Mouse (Mus musculus): ENCODE measurements at regions not wholly inside any gene's neighbourhood (a gene's known extent, or its start where the extent isn't known, plus 50 kb on each side); places are given as distances from the start of the nearest gene placed in this dataset.
A peak's percentile ranks its signal among the peaks of the same experiment; 100 is the strongest.
"Not testable (repeated sequence)": the region's sequence is repeated elsewhere in the genome, so short reads cannot be mapped to it uniquely, and the experiment has no call there.

- no peak for DNase-seq (ENCODE audit: low read depth, low spot score)
Measured at GRCm38 (mm10) chr19:54099292-54099691, 55.3 kb downstream of the Adra2a start.

- no peak for DNase-seq (ENCODE audit: low read depth, low spot score)
Measured at GRCm38 (mm10) chr19:54099769-54100168, 55.8 kb downstream of the Adra2a start.

- DNase-seq (ENCODE audit: low read depth, low spot score): no peak
Measured at GRCm38 (mm10) chr19:54106571-54106970, 62.6 kb downstream of the Adra2a start.

DNA sequence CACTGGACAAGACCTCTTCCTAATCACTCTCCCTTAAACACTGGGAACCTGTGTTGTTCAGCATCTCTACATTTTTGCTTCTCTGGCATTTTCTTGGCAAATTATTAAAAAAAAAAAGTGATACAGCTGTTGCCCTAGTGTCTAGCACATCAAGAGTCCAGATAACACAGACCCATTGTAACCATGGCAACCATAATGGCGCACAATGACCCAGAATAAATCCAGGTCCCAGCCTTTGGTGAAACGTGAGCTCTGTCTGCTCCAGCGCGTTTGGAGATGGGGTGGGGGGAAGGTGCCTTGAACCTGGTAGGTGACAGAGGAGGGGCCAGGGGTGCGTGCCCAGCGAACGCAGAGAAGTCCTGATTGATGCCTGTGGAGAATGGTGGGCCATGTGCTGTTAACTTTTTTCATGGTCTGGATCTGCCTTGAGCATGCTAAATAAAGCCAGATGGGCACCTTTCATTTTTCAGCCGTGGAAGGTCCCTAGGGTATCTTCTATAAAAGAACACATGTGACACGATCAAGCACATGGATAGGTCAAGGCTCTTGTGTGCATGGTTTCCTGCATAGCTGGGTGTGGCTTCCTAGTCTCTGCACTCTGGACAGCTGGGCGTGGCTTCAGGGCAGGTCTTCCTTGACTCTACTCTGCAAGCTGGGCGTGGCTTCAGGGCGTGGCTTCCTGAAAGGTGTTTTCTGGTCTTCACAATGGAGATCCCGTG lies 63.3 kb downstream of the Adra2a start:
- peak; percentile 10 for DNase-seq (ENCODE audit: low read depth, low spot score)

- DNase-seq (ENCODE audit: low read depth, low spot score): no peak
Measured at GRCm38 (mm10) chr19:54110080-54110479, 66.1 kb downstream of the Adra2a start.

DNA sequence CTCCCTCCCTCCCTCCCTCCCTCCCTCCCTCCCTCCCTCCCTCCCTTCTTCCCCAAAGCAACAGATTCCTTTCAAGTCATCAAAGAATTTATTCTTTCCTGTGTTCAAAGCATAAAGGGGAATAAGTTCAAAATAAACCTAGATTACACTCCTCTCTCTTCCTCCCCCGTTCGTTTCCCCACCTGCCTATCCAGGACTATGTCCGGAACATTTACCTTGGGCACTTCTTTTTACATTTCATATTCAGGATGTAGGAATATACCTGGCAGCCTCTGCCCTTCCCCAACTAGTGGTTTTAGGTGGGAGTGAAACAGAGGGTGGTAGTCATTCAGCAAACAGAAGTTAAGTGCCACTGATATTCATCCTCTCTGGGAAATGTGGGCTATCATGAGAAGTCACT lies 68.7 kb downstream of the Adra2a start:
- no peak for DNase-seq (ENCODE audit: low read depth, low spot score)

DNA sequence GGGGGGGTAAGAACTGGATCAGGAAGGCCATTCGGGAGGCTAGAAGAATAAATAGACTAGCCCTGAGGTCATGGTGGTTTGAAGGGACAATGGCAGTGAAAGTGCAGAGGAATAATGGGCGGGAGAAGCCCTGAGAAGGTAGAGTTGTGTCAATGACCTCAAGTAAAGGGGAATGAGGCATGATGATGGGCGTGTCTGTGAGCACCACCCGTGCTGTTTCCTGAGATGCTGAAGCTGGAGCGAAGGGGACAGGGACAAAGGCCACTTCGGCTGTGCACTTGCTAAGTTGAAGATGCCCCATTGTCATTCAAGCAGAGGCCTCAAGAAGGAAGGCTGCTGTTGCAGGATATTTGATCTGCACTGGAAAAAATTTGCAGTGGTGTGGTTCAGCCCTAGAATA lies 69.5 kb downstream of the Adra2a start:
- DNase-seq (ENCODE audit: low read depth, low spot score): no peak

GRCm38 (mm10) chr19:54114588-54115317 lies 70.8 kb downstream of the Adra2a start:
- DNase-seq (ENCODE audit: low read depth, low spot score): peak; percentile 17

DNA sequence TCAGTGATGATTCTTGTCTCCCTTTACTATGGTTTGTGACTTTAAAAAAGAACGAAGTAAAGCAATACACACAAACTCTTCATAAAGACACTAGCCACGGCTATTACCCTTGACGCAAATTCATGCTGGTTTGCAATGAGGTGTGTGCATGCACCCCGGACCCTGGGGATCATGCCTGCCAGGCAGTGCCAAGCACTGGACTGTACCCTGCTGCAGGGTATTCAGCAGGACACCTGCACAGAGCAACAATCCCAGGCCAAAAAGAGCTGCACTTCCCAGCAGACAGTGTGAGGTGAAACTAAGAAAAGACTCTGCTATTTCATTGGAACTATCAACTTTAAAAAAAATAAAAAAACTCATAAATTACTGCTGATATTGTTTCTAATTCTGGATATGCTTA lies 71.4 kb downstream of the Adra2a start:
- DNase-seq (ENCODE audit: low read depth, low spot score): no peak

GRCm38 (mm10) chr19:54116829-54117228 lies 72.9 kb downstream of the Adra2a start:
- no peak for DNase-seq (ENCODE audit: low read depth, low spot score)

DNA sequence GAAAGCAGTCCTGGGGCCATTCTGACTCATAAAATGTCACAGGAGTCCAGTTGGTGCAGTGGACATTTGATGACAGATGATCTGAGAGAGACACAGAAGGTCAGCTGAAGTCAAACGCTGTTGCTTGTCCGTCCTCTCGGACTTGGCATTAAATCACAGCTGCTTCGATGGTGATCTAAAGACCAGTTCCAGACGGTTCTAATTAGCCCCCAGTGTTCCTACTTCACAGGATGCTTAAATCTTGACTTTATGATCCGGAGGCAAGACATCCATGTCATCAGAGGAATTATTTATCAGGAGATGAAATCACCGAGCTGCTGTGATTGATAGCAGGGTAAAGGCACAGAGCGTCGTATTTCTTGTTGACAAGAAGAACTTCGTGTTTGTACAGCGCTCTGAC lies 73.7 kb downstream of the Adra2a start:
- DNase-seq (ENCODE audit: low read depth, low spot score): no peak

DNA sequence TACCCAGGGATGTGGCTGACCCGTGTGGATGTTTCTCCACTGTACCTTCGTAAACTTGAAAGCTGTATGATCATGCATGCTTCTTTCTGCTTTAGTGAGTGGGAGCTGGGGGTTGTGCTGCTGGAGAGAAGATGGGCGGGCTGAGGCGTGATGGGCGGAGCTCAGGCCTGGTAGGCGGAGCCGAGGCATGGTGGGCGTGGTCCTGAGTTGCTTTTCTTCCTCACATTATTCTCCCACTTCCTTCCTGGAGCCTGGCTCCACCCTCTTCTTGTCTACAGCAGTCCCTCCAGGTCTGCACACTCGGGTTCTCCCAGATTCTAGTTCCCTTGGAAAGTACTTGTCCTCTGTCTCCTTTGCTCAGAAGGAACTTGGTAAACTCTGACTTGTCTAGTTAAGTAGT lies 79.6 kb downstream of the Adra2a start:
- no peak for DNase-seq (ENCODE audit: low read depth, low spot score)

GRCm38 (mm10) chr19:54151766-54152165 lies 107.8 kb downstream of the Adra2a start:
- not testable (repeated sequence) for DNase-seq (ENCODE audit: low read depth, low spot score)

DNA sequence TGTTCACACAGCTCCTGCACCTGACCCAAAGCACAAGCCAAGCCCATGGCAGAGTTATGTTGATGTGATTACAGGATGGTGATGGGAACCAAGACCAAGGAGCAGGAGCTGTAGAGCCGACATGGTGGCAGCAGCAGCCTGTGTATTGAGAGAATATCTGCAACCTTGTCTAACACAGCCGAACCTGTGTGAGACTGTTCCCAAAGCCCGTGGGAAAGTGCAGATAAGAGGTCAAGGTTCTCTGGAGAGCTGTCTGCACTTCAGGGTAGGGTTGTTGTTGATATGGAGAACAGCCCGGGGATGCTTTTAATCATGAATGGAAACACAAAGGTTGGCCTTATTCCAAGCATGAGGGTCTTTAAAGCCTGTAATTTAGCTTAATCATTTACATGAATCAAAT lies 110.4 kb downstream of the Adra2a start:
- no peak for DNase-seq (ENCODE audit: low read depth, low spot score)

DNA sequence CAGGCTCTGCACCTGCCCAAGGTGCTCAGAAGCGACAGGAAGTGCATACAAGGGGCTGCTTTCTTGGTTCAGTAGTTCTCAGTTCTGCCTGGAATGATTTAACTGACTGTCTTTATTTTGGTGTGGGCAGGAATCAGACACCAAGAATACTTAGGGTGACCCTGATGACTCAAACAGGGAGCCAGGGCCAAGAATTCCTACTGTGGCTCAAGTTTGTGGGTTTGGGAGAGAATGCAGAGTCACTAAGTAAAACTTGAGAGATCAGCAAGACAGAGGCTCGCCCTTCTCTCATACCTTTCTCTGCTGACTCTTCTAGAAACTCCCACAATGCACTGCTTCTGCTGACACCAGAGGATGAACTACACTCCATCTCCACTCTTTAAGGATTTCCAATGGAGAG lies 126.4 kb downstream of the Adra2a start:
- DNase-seq (ENCODE audit: low read depth, low spot score): no peak

- no peak for DNase-seq (ENCODE audit: low read depth, low spot score)
Measured at GRCm38 (mm10) chr19:54174090-54175055, 130.4 kb downstream of the Adra2a start.

DNA sequence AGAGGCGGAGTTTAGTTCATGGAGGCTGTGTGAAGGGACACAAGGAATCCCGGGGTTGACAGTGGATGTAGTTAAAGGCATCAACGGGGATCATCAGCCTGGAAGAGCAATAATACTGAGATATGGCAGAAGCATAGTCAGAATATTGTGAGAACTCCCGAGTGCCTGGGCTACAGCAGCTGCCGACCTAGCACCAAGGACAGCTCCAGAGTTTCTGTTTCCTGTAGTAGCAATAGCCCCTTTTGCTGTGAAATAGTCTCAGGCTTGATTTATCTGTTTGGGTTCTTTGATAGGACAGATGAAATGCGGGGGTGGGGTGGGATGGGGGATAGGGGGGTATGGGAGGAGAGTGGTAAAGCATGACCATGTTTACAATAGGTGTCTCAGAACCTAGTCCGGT lies 131.8 kb downstream of the Adra2a start:
- peak; percentile 57 for DNase-seq (ENCODE audit: low read depth, low spot score)

GRCm38 (mm10) chr19:54177491-54177890 lies 133.5 kb downstream of the Adra2a start:
- DNase-seq (ENCODE audit: low read depth, low spot score): no peak

- no peak for DNase-seq (ENCODE audit: low read depth, low spot score)
Measured at GRCm38 (mm10) chr19:54200407-54200806, 156.5 kb downstream of the Adra2a start.

GRCm38 (mm10) chr19:54202456-54202855 lies 158.5 kb downstream of the Adra2a start:
- DNase-seq (ENCODE audit: low read depth, low spot score): no peak

DNA sequence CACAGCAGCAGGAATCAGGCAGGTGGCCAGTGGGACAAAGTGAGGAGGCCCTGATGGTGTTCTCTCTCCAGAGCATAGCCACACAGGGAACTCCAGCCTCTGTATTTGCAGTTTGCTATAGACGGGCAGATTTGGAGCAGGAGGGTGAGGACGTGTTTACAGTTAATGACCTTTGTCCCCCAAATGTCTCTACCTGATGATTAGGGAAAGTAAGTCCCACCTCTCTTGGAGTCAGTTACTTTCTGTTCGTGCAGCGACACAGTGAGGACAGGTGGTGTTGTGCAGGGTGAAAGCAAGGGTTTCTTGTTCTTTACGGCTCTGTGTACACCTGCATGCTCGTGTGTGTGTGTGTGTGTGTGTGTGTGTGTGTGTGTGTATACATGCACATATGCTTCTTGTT lies 162.9 kb downstream of the Adra2a start:
- DNase-seq (ENCODE audit: low read depth, low spot score): no peak

- DNase-seq (ENCODE audit: low read depth, low spot score): no peak
Measured at GRCm38 (mm10) chr19:54212169-54212568, 168.2 kb downstream of the Adra2a start.
